Mouse (Mus musculus) thymus, adult 2 months (tissue): ENCODE results near the gene Kif1bp.

Experiments used
- CTCF ChIP-seq: fragments of 200-500 bp; IDR thresholded peaks from 2 replicates; pipeline ENCODE4 v1.5.1; 2012; ENCODE audit warnings: mild to moderate bottlenecking, control low read depth, low read length, moderate library complexity, borderline replicate concordance; ENCODE audit not compliant: control insufficient read depth, poor library complexity, insufficient read depth; ENCODE audit errors: extremely low read depth
- POLR2A ChIP-seq: fragments of 200-500 bp; IDR thresholded peaks from 2 replicates; pipeline ENCODE4 v1.6.1; 2012; ENCODE audit warnings: mild to moderate bottlenecking, low read length, control low read depth, moderate library complexity; ENCODE audit not compliant: control insufficient read depth, poor library complexity, insufficient read depth; ENCODE audit errors: extremely low read depth

- TF ChIP-seq CTCF (no peak), POLR2A (no peak)
Measured at GRCm38 (mm10) chr10:62542507-62542906, 35.8 kb downstream of the Kif1bp start.
